Mouse (Mus musculus) lung, adult 2 months (tissue): ENCODE measurements around the gene Elovl3.

Experiments
- CTCF ChIP-seq: fragments of 200-500 bp; IDR thresholded peaks from 2 replicates; pipeline ENCODE4 v1.5.1; 2011; ENCODE audit warnings: mild to moderate bottlenecking, low read length, control low read depth; ENCODE audit not compliant: insufficient read depth
- POLR2A ChIP-seq: fragments of 200-500 bp; IDR thresholded peaks from 2 replicates; pipeline ENCODE4 v1.6.1; 2011; ENCODE audit warnings: low read depth, mild to moderate bottlenecking, control low read depth, low read length, borderline replicate concordance; ENCODE audit errors: extremely low read depth

- TF ChIP-seq CTCF (no peak), POLR2A (no peak)
These were observed 8.6 kb downstream of the Elovl3 start for GRCm38 (mm10) chr19:46140324-46140723.
